Mouse (Mus musculus): Measurements from ENCODE around the gene Hdac7. TPM values are rescaled to one million over a fixed set of nuclear protein-coding genes. Genes with fewer than 3 reads are reported as not detected.

The Hdac7 gene
- total and polyA plus RNA-seq, 2 experiments from 2014 or later = 21.6 to 29.4 TPM

DNA sequence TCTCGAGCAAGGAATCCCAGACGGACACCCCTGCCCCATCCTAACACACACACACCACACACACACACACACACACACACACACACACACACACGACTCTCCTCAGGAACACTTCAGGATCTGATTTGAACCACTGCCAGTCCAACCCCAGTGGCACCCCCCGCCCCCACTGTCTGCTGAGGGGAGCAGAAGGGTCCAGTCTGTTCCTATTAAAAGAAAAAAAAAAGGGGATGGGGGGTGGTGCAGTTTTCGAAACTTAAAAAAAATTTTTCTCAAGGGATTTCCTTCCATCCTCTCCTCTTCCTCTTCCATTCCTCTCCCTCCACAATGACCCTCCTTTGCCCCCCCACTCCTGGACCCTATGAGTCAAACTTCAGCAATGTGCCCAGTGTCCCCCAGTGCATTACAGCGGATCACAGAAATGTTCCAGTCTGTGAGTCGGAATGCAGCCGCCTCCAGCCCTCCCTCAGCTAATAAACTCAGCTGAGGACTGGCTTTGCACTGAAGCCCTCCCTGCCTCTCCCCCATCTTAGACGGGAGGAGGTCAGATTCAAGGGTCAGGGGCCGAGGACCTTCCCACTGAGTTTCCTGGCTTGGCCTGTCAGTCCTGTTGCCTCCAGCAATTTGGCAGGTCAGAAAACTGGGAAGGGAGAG, 12.2 kb downstream of the Hdac7 start:
- H3K4me1 ChIP-seq (ENCODE audit: insufficient read depth) = peaks cover 28% of the 10 kb centered on the region
- TF ChIP-seq CTCF (IDR thresholded peaks at IDR 0.05; ENCODE audit: low read depth) = peak; percentile 1
- peak overlapping the region; percentile 97 for H3K27ac ChIP-seq (ENCODE audit: low read depth, low read length)
- H3K4me2 ChIP-seq (ENCODE audit: low read depth) = peak overlapping the region; percentile 82
- H3K27me3 ChIP-seq (ENCODE audit: insufficient read depth, low read length) = no peaks in the 10 kb centered on the region
- H3K9ac ChIP-seq = peak overlapping the region; percentile 96
- DNase-seq (no peak), ATAC-seq (no peak)
- H3K36me3 ChIP-seq (ENCODE audit: insufficient read depth) = no peaks in the 10 kb centered on the region
- WGBS = 11% methylated on average over 9 of the region's 10 CpGs
- H3K9me3 ChIP-seq (ENCODE audit: low read length) = no peaks in the 10 kb centered on the region
- H3K4me3 ChIP-seq (ENCODE audit: low read depth, low read length) = peak overlapping the region; percentile 86

GRCm38 (mm10) chr15:97831242-97831986, 12.9 kb downstream of the Hdac7 start:
- Histone ChIP-seq H3K27ac (ENCODE audit: low read depth, low read length) (peak overlapping the region; percentile 97), H3K9ac (peak overlapping the region; percentile 96), H3K4me1 (ENCODE audit: insufficient read depth) (peaks cover 28% of the 10 kb centered on the region), H3K4me2 (ENCODE audit: low read depth) (peak overlapping the region; percentile 82), H3K36me3 (ENCODE audit: insufficient read depth) (no peaks in the 10 kb centered on the region), H3K4me3 (ENCODE audit: low read depth, low read length) (peak overlapping the region; percentile 86), H3K9me3 (ENCODE audit: low read length) (no peaks in the 10 kb centered on the region), H3K27me3 (ENCODE audit: insufficient read depth, low read length) (no peaks in the 10 kb centered on the region)
- ATAC-seq (peak; percentile 80), DNase-seq (peak; percentile 80)
- TF ChIP-seq CTCF (IDR thresholded peaks at IDR 0.05; ENCODE audit: low read depth) = peak; percentile 1
- WGBS = 2% methylated on average over 78 of the region's 84 CpGs

DNA sequence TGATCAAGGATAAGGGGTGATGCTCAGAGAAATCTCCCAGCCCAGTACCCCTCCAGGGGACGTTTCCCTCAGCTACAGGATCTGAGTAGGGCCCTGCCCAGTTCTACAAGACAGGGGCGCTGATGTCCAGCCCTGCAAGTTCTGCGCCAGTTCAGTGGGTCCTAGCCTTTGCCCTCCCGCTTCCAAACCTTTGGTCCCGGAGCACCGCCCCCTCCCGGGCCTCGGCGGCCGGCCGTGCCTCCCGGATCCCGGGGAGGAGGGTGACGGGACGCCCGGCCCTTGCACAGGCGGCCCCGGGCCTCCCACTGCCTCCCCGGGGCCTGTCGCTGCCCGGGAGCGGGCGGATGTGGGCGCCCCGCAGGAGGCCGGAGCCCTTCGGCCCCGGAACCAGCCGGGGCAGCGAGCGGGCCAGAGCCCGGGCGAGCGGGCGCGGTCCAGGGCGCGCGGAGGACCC, 13.5 kb downstream of the Hdac7 start:
- Histone ChIP-seq H3K4me2 (ENCODE audit: low read depth) (peak overlapping the region; percentile 82), H3K36me3 (ENCODE audit: insufficient read depth) (no peaks in the 10 kb centered on the region), H3K27me3 (ENCODE audit: insufficient read depth, low read length) (no peaks in the 10 kb centered on the region), H3K4me1 (ENCODE audit: insufficient read depth) (peaks cover 28% of the 10 kb centered on the region), H3K4me3 (ENCODE audit: low read depth, low read length) (peak overlapping the region; percentile 86), H3K9ac (peak overlapping the region; percentile 96), H3K27ac (ENCODE audit: low read depth, low read length) (peak overlapping the region; percentile 97), H3K9me3 (ENCODE audit: low read length) (no peaks in the 10 kb centered on the region)
- ATAC-seq (peak; percentile 54), DNase-seq (peak; percentile 56)
- under 1% methylated on average over 38 of the region's 39 CpGs for WGBS
- TF ChIP-seq CTCF (IDR thresholded peaks at IDR 0.05; ENCODE audit: low read depth) = no peak

- no peak for ATAC-seq
- DNase-seq = no peak
- WGBS = 7% methylated on average over 12 of the region's 12 CpGs
- Histone ChIP-seq H3K27ac (ENCODE audit: low read depth, low read length) (peak overlapping the region; percentile 97), H3K4me2 (ENCODE audit: low read depth) (peak overlapping the region; percentile 82), H3K27me3 (ENCODE audit: insufficient read depth, low read length) (no peaks in the 10 kb centered on the region), H3K9me3 (ENCODE audit: low read length) (no peaks in the 10 kb centered on the region), H3K4me1 (ENCODE audit: insufficient read depth) (peaks cover 32% of the 10 kb centered on the region), H3K4me3 (ENCODE audit: low read depth, low read length) (peak overlapping the region; percentile 86), H3K9ac (peak overlapping the region; percentile 96), H3K36me3 (ENCODE audit: insufficient read depth) (no peaks in the 10 kb centered on the region)
- no peak for TF ChIP-seq CTCF (IDR thresholded peaks at IDR 0.05; ENCODE audit: low read depth)
Observed at GRCm38 (mm10) chr15:97830253-97830787, 14.0 kb downstream of the Hdac7 start.

DNA sequence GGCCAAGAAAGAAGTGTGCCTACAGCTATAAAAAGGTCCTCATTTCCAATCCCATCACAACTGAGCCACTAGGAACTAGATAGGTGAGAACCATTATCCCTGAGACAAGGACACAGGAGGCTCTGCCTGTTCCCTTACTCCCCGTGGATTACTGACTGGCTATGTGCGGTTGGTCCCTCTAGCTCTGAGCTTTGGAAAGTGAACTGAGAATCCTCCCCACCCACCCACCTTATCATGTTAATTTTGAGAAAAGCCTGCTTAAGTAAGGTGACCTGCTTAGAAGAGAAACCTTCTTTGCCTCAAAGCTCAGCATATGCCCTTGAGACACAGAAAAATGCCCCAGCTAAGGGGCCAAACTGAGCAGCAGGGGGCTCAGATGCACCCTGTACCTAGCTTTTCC, 14.9 kb downstream of the Hdac7 start:
- ATAC-seq (no peak), DNase-seq (no peak)
- H3K4me3 ChIP-seq (ENCODE audit: low read depth, low read length) = no peak overlapping the region
- H3K27ac ChIP-seq (ENCODE audit: low read depth, low read length) = no peak overlapping the region
- TF ChIP-seq CTCF (IDR thresholded peaks at IDR 0.05; ENCODE audit: low read depth) = no peak
- no peaks in the 10 kb centered on the region for H3K36me3 ChIP-seq (ENCODE audit: insufficient read depth)
- 68% methylated on average over 2 of the region's 2 CpGs for WGBS
- peaks cover 41% of the 10 kb centered on the region for H3K4me1 ChIP-seq (ENCODE audit: insufficient read depth)
- no peaks in the 10 kb centered on the region for H3K9me3 ChIP-seq (ENCODE audit: low read length)
- H3K4me2 ChIP-seq (ENCODE audit: low read depth) = peak overlapping the region; percentile 82
- no peaks in the 10 kb centered on the region for H3K27me3 ChIP-seq (ENCODE audit: insufficient read depth, low read length)
- H3K9ac ChIP-seq = no peak overlapping the region

DNA sequence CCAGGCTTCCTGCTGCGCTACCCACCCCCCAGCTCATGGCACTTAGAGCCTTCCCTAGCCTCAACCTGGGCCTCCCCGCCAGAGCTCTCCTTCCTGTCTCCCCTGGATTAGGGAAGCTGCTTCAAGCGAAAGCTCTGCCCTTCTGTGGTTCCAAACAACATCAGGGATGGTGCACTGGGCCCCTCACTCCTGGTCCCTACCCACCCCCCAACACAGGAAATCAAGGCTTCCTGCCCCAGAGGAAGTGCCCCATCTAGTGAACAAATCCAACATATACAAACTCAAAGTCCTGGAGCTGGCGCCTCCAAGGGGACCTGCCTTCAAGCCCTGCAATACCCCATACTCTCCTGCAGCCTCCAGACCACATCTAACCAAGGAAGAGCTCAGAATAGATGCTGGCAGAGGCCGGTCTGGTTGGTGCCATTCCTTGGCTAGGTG, 15.4 kb downstream of the Hdac7 start:
- peaks cover 46% of the 10 kb centered on the region for H3K4me1 ChIP-seq (ENCODE audit: insufficient read depth)

More for the DNA sequence above, 15.4 kb downstream of the Hdac7 start:
- Histone ChIP-seq H3K36me3 (ENCODE audit: insufficient read depth) (no peaks in the 10 kb centered on the region; the same call in 1 of the 2 replicates), H3K4me3 (ENCODE audit: low read depth, low read length) (no peak overlapping the region), H3K27ac (ENCODE audit: low read depth, low read length) (no peak overlapping the region), H3K9me3 (ENCODE audit: low read length) (no peaks in the 10 kb centered on the region), H3K4me2 (ENCODE audit: low read depth) (peak overlapping the region; percentile 28), H3K27me3 (ENCODE audit: insufficient read depth, low read length) (no peaks in the 10 kb centered on the region), H3K9ac (no peak overlapping the region)
- DNase-seq = no peak
- no peak for ATAC-seq
- WGBS = 64% methylated on average over 5 of the region's 5 CpGs
- TF ChIP-seq CTCF (IDR thresholded peaks at IDR 0.05; ENCODE audit: low read depth) = peak; percentile 26
